Mouse (Mus musculus): ENCODE measurements at regions not wholly inside any gene's neighbourhood (a gene's known extent, or its start where the extent isn't known, plus 50 kb on each side); places are given as distances from the start of the nearest gene placed in this dataset.
A peak's percentile ranks its signal among the peaks of the same experiment; 100 is the strongest.
"Not testable (repeated sequence)": the region's sequence is repeated elsewhere in the genome, so short reads cannot be mapped to it uniquely, and the experiment has no call there.

DNA sequence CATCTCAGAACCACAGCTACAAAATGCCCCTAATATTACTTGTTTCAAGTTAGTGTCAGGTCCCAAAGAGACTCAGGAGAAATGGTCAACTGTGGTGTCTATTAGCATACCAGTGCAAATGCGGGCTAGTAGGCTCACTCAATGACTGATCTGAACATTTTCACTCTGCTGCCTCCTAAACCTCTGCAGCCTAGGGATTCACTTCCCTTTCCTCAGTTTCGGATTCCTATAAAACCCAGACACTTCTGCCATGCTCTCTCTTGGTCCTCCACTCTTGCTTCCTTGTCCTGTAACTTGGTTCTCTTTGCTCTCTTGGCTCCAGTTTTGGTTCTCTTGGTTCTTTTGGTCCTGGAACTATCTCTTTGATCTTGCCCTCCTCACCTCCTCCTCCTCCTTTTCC is 206.3 kb upstream of the Spef2 start:
- no peak for DNase-seq

DNA sequence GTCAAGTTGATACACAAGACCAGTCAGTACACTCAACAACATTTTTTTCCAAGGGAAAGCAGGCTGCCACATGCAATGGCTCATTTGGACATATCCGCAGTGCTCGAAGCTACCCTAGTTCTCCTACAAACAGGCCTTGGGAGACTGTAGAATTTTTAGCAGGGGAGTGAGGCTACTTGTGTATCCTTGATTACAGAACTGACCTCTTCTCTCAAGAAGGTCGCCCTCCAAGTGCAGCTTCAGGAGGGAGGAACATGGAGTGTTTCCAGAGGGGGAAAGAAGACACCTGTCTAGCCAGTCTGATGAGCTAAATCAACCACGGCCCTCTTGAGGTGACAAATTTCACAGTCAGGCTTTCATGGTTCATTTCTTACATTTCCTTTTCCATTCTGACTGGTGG is 202.0 kb upstream of the Prlr start:
- no peak for DNase-seq

DNA sequence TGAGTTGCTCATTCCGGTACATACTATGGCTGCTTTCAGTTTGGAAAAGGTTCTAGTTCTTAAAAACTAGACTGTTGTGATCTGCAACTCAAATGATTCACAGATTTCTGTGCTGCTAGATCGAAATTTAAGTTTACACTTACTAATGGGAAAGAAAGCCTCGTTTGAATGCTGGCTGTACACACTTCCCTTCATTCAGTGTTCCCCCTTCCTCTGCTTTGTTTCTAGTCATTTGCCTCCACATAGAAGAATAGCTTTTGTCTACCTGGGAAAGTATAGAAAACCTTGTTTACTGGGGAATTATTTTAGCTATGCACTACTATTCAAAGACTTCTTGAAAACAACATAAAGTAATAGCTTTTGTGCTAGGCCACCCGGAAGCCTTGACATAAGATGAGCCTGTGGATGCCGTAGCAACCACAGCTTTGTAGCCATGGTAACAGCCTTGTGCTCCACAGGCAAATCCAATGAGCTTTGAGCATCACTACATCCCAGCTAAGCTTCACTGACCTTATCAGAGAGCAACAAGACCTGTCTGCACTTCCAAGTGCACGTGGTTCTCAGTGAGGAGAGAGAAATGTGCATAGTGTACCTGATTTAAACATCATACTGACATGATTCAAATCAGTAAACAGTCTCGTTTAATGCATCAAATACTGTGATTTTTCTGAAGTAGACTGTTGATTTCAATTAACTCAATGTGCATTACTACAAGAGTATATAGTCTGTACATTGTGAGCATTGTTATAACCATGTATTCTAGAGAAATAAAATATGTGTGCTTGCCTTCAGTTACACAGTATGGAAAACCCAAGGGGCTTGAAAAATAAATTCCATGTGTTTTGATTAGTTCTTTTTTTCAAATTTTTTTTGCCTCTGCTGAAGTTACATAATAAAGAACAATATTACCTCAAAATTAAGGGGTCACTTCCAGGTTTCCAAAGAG is 165.5 kb upstream of the Prlr start:
- DNase-seq, result no peak

DNA sequence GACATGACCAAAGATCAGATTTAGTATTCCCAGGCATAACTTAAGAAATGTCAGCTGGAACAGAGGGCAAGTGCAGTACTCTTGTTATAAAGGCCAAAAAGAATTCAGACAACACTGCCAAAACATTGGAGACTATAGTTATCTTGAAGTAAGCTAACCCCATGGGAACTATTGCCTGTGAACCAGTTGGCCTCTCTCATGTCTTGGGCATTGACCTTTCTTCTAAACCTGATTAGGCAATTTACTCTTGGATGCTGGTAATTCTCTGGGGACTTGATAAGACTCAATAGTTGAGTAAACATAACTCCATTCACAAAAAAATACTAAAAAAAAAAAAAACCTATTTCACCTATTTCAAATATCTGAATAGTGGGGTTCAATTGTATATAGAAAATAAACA is 159.8 kb upstream of the Prlr start:
- DNase-seq, result no peak

DNA sequence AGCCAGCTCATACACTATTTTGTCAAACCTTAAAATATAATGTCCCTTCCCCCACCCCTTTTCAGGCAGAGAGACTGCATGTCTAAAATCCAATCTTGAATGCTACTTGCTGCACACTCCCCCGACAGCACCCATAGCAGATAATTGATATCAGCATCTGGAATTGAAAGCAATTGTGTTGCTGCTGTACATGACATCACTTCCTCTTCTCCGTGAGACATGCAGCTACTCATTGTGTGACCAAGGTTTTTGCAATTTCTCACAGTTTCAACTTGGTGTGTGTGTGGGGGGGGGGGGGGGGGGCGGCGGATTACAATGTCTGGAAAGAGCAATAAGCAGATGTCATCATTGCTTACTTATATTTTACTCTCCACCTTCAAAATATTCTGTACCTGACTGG is 147.1 kb upstream of the Prlr start:
- no peak for DNase-seq

DNA sequence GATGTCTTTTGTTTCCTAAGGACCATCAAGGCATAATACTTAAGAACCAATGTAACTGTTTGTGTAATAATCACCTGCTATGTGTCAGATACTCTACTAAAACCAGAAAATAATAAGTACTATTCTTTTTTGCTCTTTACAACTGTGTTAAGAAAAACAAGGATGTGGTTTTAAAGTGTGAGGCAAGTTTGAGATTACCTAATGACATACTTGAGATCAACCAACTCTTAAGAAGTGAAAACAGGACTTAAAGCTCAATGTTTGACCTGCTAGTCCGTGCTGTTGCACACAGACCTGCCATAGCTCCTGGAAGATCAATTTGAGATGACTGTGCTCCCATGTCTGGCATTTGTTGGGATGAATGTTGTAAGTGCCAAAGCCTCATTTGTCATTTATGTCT is 141.5 kb upstream of the Prlr start:
- DNase-seq, result no peak

DNA sequence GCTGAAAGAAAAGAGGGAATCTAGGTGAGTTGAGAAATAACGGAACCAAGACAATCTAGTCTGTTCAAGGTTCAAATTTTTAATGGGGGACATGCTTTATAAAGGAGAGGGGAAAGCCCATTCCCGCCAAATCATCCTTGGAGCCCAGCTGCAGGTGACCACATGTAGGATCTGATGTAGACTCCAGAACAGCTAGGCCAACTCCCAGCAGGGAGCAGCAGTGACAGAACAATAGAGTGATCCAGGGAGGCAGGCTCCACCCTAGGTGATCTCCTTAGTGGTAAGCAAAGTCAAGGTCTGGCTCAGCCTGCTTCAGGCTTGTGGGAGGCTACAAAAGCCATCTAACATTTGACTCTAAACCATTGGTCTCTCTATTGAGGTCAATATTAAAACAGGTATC is 140.5 kb upstream of the Prlr start:
- DNase-seq, result not testable (repeated sequence)

DNA sequence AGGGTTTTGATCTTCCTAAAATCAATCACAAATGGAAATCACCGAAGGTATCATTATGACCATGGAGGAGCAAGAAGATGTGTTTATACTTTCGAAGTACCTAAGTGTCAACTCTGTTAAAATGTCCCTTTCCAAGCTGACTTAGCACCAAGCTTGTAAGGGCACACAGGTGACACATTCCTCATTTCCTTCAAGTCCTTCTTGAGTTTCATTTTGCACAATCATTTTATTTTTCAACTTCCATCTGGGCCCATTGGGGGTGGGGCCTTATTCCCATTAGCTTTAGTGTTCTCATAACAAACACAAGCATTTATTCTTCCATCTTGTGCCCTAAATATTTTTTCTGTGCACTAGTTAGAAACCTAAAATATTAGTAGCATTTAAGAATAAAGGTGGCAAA is 103.5 kb upstream of the Prlr start:
- no peak for DNase-seq

DNA sequence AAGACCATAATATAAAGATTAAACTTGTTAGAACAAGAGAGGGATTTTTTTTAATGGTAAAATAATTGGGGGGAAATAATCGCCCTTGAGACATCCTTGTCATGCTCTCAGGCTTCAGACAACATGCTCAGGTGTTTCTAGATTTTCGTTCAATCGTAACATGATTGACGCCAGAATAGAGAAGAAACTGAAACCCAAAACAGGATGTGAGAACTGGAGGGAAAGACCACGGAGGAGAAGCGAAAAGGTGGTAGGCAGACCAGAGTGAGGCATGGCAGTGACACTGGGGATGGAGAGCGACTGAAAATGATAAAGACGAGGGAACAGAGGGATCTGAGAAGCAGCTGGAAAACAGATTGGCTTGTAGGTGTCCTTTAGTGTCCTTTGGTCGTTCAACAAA is 102.1 kb upstream of the Prlr start:
- DNase-seq, result peak in 1 of 2 experiments; percentile 20

DNA sequence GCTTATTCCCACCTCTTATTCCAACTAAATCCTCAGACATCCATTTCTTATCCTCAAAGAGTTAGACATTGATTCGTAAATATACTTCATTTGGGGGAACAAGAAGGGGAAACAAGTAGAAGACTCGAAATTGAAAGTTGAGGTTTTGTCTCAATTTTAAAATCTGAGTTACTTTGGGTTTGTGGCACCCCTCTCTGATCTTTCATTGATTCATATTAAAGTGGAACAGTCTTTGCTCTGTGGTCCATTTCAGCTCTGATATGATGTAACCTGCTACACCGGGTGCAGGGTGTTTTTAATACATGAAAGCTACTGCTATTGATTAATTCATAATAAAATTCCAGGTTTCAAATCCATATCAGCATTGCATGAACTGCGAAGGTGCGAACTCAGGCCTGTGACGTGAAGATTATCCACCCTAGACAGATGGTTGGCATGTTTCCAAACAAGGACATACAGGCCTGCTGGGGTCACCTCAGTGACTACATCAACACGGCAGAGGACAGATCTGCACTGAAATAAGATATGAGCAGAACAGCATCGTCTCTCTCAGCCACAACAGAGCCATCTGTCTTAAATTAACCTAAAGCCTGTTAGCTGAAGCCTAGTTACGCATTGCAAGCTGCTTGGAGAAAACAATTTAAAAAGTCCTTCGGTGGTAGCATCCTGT is 101.5 kb upstream of the Prlr start:
- DNase-seq, result no peak

DNA sequence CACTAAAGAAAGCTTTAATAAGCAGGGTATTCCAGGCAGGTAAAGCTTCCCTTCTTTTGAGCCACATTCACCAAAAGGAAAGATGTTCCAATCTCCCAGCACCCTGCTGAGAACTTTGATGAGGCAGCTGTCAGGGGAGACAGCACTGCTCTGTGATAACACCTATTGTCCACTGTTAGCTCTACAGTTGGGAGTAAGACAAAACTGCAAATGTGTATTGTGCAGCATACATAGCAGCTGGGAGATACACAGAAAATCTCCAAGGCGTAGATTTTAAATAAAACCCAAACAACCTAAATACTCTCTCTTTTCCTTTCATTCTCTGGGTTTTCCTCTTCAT is 101.0 kb upstream of the Prlr start:
- DNase-seq, result no peak

DNA sequence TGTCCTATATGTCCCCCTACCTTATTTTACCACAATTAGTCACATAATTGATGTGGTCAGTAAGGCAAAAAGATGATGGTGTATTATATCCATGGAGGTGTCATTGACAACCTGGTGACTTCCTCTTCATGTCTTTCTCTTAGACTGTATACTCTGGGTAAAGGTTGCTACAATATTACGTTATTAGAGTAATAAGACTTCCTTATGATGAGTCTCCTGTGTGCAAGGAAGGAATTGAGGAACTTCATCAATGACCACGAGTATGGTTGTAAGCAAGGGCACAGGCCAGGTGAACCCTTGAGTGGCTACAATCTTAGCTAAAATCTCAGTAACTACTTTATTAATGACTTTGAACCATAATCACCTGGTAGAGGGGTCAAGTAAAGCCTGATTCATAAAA is 98.6 kb upstream of the Prlr start:
- DNase-seq, result no peak

DNA sequence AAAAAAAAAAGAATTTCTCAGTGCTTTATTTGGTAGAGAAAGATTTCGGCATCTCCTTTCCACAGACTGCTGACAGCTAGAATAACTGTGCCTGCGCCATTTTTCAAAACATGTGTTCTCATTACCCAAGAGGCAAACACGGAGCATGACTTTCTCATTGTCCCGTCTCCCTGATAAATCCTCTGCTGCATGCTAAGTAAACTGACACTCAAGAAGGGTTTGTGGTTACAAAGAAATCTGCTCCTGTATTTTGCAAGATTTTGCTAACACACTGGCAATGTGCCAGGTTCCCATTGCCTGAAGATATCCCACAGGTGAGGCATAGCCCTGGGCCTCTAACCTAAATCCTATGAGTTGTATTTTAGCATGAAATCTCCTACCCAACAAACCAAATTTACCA is 97.5 kb upstream of the Prlr start:
- no peak for DNase-seq

DNA sequence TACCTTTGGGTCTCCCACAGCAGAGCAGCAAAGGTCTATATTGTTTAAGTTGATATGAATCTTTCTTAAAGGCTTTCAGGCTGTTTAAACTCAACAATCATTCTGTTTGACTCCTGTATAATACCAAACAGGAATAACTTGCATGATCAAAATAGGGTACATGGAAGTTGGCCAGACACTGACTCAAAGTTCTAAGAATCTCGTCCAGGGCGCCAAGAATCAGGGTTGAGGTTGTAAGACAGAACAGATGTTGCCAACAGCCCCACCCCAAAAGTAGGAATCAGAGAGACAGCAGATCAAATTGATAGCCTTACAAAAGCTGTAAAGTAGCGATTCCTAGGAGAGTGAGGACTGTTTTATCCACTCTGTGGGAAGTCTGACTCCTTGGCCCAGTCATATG is 88.3 kb upstream of the Prlr start:
- no peak for DNase-seq

DNA sequence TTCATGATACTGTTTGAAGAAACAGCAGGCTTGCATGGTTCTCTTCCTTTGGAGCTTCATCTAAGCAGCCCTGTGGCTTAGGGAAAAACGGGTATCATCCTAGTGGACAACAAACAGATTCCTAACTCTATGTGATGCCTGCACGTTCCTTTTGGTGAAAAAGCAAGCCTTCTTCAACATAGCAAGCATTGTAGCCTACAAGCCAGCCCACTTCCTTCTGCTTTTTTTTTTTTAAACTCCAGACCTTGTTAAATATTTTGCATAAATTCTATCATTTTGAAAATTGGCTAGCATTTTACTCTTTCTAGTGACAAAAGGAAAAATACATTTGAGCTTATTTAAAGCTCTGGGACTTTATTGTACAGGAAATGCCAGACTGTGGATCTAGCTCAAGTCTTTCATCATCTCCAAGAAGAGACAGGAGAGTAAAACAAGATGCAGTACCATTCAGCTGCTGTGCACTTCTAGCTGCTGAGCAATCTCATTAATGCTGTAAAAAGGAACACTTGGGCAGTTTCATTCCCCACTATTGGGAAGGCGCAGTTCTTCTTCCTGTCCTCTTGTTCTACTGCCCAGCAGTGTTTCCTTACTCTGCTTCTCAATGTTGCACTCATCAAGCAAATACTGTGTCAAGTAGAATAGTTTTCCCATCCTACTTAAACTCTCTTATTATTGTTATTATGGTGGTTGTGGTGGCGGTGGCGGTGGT is 86.5 kb upstream of the Prlr start:
- no peak for DNase-seq

DNA sequence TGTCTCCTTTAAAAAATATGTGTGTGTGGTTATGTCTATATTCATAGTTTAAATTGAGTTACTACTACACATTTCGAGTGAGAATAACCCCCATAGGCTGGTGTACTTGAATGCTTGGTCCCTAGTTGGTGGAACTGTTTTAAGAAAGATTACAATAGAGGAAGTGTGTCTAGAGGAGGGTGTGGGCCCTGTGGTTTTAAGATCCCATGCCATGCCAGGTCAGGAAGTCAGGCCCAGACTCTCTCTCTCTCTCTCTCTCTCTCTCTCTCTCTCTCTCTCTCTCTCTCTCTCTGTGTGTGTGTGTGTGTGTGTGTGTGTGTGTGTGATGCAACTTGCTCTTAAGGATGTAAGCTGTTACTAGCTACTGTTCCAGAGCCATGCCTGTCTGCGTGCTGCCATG is 73.7 kb upstream of the Prlr start:
- DNase-seq, result no peak

DNA sequence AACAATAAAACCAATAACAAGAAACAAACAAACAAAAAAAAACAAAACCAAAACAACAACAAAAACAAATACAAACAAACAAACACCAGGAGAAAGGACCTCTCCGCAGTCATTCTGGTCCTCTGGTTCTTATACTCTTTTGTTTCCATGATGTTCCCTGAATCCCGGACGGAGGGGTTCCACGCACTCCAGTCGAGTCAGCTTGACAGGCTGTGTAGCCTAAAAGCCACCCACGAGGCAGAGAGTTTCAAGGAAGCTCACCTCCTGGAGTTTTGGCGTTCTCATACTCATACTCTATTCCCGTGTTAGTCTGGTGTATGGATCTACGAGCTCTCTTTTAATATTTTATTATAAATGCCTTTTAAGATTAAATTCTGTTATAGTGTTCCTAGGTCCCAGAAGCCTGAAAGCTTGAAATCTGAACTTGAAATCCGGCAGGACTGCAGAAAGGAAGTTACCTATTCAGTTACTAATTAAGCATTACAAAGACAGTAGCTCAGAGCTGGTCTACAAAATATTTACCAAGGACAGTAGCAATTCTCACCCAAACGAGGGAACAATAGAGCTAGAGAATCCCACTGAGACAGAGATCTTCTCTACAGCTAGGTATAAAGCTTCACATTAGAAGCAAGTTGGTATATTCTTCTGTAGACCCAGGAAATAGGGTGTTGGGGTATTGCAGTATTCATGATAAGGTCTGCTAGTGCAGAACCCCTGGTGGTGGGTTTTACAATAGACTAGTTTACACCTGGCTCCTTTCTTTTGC is 71.6 kb upstream of the Prlr start:
- DNase-seq, result not testable (repeated sequence)

DNA sequence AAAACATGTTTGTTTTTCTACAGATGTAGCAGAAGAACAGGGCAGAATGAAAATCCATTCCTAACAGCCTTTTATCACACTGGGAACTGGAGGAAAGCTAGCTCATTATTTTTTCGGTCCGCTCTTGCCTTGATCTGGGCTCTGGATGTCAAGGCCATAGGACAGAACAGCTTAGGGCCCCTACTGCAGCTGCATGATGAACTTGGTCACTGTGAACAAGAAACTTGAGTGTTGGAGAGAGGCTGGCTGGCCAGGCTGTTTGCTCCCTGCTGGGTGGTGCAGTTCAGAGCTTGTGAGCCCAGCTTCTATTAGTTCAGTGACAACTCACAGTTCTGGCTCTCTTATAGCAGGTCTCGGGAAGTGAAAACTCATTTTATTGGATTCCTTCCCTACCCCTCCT is 70.2 kb upstream of the Prlr start:
- no peak for DNase-seq
